Mouse (Mus musculus): ENCODE results near the gene Traip. TPM values are rescaled to one million over a fixed set of nuclear protein-coding genes. Genes with fewer than 3 reads are reported as not detected.

Traip gene
- 8.4 and 8.6 TPM in 2 replicates for polyA plus RNA-seq (2014; fragmentation: Nextera tagmentation; extraction: Ambion mirVana)

DNA sequence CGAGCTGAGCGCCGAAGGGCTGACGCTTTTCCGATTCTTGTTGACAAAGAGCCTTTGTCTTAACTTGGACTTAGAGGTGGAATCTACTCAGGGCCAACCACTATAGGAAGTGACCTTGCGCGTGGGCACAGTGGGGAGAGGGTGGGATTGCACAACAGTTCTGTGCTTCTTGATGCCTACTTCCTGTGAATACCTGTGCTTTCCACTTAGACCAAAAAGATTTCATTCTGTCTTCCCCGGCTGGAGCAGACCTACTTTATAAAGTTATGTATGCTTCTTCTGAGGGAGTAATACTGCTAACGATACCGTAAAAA is at the start of gene Traip:
Gene Traip (plus strand): TSS at position 215 of the 314 bp plus-strand sequence.
- Histone ChIP-seq H3K4me1 (replicated peaks; ENCODE audit: control insufficient read depth, insufficient read depth, low read length) (no peaks in the 10 kb centered on the region; the same call in 1 of the 2 replicates), H3K36me3 (replicated peaks; ENCODE audit: control insufficient read depth, insufficient read depth) (no peaks in the 10 kb centered on the region), H3K4me3 (replicated peaks; ENCODE audit: low read length) (peak within 1 kb of the TSS; percentile 56), H3K27ac (peak within 1 kb of the TSS; percentile 87), H3K4me2 (replicated peaks) (peak within 1 kb of the TSS; percentile 92), H3K9ac (peak within 1 kb of the TSS; percentile 67), H3K27me3 (ENCODE audit: control insufficient read depth, insufficient read depth, low read length) (no peaks in the 10 kb centered on the region), H3K9me3 (ENCODE audit: control insufficient read depth, low read length) (no peaks in the 10 kb centered on the region)
- DNase-seq (ENCODE audit: low spot score) (no peak), ATAC-seq (ENCODE audit: low FRiP score) (no peak)
- WGBS = 88% methylated on average over 10 of the region's 10 CpGs

DNA sequence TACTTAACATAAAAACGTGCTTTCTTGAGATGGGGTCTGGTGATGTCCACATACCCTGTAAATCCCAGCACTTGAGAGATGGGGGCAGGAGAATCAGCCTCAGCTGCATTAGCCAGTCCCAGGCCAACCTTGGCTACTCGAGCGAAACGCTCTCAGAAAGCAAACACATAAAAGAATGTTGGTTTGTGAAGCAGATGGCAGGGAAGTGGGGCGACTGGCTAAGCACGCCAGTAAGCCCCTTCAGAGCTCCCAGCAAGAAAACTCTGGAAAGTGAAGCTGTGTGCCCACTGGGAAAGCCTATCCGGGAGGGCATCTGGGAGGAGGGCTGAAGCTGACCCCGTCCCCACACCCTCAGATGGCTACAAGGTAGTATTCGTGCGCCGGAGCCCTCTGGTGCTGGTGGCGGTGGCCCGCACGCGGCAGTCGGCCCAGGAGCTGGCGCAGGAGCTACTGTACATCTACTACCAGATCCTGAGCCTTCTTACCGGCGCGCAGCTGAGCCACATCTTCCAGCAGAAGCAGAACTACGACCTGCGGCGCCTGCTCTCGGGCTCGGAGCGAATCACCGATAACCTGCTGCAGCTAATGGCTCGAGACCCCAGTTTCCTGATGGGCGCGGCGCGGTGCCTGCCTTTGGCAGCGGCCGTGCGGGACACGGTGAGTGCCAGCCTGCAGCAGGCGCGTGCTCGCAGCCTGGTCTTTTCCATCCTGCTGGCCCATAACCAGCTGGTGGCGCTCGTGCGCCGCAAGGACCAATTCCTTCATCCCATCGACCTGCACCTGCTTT is 48.9 kb upstream of the Traip start:
- WGBS = 4% methylated on average over 44 of the region's 44 CpGs
- H3K9ac ChIP-seq = peak overlapping the region; percentile 44
- no peaks in the 10 kb centered on the region for H3K9me3 ChIP-seq (ENCODE audit: control insufficient read depth, low read length)
- H3K4me3 ChIP-seq (replicated peaks; ENCODE audit: low read length) = peak overlapping the region; percentile 25
- ATAC-seq (ENCODE audit: low FRiP score) = peak; percentile 61; the same call in 1 of the 2 replicates
- peaks cover 15% of the 10 kb centered on the region; the same call in 1 of the 2 replicates for H3K27me3 ChIP-seq (ENCODE audit: control insufficient read depth, insufficient read depth, low read length)
- peaks cover 36% of the 10 kb centered on the region for H3K36me3 ChIP-seq (replicated peaks; ENCODE audit: control insufficient read depth, insufficient read depth)
- peak overlapping the region; percentile 55 for H3K4me2 ChIP-seq (replicated peaks)
- DNase-seq (ENCODE audit: low spot score) = peak; percentile 86
- no peaks in the 10 kb centered on the region; the same call in 1 of the 2 replicates for H3K4me1 ChIP-seq (replicated peaks; ENCODE audit: control insufficient read depth, insufficient read depth, low read length)
- no peak overlapping the region for H3K27ac ChIP-seq

DNA sequence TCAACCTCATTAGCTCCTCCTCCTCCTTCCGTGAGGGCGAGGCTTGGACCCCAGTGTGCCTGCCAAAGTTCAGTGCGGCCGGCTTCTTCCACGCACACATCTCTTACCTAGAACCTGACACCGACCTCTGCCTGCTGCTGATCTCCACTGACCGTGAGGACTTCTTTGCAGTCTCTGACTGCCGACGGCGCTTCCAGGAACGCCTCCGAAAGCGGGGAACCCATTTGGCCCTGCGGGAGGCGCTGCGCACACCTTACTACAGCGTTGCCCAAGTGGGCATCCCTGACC is 48.4 kb upstream of the Traip start:
- no peak for ATAC-seq (ENCODE audit: low FRiP score)
- Histone ChIP-seq H3K4me1 (replicated peaks; ENCODE audit: control insufficient read depth, insufficient read depth, low read length) (no peaks in the 10 kb centered on the region; the same call in 1 of the 2 replicates), H3K9me3 (ENCODE audit: control insufficient read depth, low read length) (no peaks in the 10 kb centered on the region), H3K27me3 (ENCODE audit: control insufficient read depth, insufficient read depth, low read length) (peaks cover 15% of the 10 kb centered on the region; the same call in 1 of the 2 replicates), H3K36me3 (replicated peaks; ENCODE audit: control insufficient read depth, insufficient read depth) (peaks cover 36% of the 10 kb centered on the region), H3K4me2 (replicated peaks) (peak overlapping the region; percentile 55), H3K9ac (no peak overlapping the region), H3K27ac (no peak overlapping the region), H3K4me3 (replicated peaks; ENCODE audit: low read length) (no peak overlapping the region; the same call in 1 of the 2 replicates)
- 12% methylated on average over 17 of the region's 17 CpGs for WGBS
- no peak for DNase-seq (ENCODE audit: low spot score)

DNA sequence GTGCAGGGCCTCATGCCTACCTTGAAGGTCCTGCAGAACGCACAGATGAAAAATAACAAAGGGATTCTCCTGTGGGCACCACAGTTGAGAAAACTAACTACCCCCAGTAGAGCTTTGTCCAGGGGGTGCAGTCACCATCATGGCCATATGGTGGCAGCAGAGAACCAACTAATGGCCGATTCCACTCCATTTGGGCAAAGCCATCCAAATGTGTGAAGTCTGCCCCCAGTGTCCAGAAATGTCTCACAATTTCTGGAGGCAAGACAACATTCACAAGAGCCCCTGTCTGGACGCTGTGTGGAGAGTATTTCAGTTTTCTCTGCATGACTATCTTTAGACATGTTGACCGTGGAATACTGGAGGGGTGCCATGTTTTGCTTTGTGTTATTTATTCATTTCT is 45.2 kb upstream of the Traip start:
- peak; percentile 96 for DNase-seq (ENCODE audit: low spot score)
- Histone ChIP-seq H3K36me3 (replicated peaks; ENCODE audit: control insufficient read depth, insufficient read depth) (peaks cover 13% of the 10 kb centered on the region), H3K27me3 (ENCODE audit: control insufficient read depth, insufficient read depth, low read length) (peaks cover 7% of the 10 kb centered on the region; the same call in 1 of the 2 replicates), H3K4me1 (replicated peaks; ENCODE audit: control insufficient read depth, insufficient read depth, low read length) (peaks cover 3% of the 10 kb centered on the region; the same call in 1 of the 2 replicates), H3K27ac (no peak overlapping the region), H3K4me3 (replicated peaks; ENCODE audit: low read length) (no peak overlapping the region), H3K9ac (no peak overlapping the region), H3K9me3 (ENCODE audit: control insufficient read depth, low read length) (no peaks in the 10 kb centered on the region), H3K4me2 (replicated peaks) (no peak overlapping the region)
- ATAC-seq (ENCODE audit: low FRiP score) = peak; percentile 64; the same call in 1 of the 2 replicates
- WGBS = 5% methylated on average over 4 of the region's 4 CpGs

DNA sequence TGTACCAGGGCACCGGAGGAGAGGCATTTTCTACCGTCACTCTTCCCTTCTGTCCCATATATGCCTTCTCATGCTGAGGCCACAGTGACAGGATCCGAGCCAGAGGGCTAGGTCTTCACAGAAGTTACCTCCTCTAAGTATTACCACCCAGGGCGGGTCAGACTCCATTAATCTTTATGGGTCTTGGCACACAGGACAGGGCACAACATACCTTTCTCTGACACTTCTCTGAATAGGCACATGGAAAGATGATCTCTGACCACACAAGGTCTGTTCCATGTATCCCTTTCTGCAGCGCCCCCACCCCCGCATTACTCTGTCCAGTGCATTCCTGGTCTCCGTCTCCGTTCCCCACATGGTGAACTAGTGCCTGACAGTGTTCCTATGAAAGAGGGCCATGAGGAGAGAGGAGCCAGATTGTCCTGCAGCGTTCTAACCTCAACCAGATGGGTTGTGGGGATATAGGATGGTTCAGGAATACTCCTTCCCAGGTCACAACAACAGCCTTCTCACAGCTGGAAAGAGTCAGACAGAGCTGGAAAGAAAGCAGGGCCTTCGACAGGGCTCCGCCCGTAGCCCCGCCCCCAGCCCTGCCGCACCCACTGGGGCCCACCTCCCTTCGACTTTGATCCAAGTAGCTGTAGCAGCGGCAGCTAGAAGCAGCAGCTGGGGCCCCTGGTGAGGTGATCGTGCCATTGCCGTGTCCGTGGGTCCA is 43.5 kb upstream of the Traip start, which contains the start of gene Mst1r:
Gene Mst1r (plus strand): TSS at position 622 of the 715 bp plus-strand sequence.
- peaks cover 4% of the 10 kb centered on the region; the same call in 1 of the 2 replicates for H3K36me3 ChIP-seq (replicated peaks; ENCODE audit: control insufficient read depth, insufficient read depth)
- 26% methylated on average over 19 of the region's 19 CpGs for WGBS
- no peaks in the 10 kb centered on the region for H3K9me3 ChIP-seq (ENCODE audit: control insufficient read depth, low read length)
- peak within 1 kb of the TSS; percentile 15 for H3K4me3 ChIP-seq (replicated peaks; ENCODE audit: low read length)
- peaks cover 3% of the 10 kb centered on the region; the same call in 1 of the 2 replicates for H3K4me1 ChIP-seq (replicated peaks; ENCODE audit: control insufficient read depth, insufficient read depth, low read length)
- ATAC-seq (ENCODE audit: low FRiP score) = no peak
- H3K9ac ChIP-seq = peak within 1 kb of the TSS; percentile 37
- no peak within 1 kb of the TSS for H3K27ac ChIP-seq
- no peaks in the 10 kb centered on the region for H3K27me3 ChIP-seq (ENCODE audit: control insufficient read depth, insufficient read depth, low read length)
- H3K4me2 ChIP-seq (replicated peaks) = peak within 1 kb of the TSS; percentile 44
- DNase-seq (ENCODE audit: low spot score) = peak; percentile 36

DNA sequence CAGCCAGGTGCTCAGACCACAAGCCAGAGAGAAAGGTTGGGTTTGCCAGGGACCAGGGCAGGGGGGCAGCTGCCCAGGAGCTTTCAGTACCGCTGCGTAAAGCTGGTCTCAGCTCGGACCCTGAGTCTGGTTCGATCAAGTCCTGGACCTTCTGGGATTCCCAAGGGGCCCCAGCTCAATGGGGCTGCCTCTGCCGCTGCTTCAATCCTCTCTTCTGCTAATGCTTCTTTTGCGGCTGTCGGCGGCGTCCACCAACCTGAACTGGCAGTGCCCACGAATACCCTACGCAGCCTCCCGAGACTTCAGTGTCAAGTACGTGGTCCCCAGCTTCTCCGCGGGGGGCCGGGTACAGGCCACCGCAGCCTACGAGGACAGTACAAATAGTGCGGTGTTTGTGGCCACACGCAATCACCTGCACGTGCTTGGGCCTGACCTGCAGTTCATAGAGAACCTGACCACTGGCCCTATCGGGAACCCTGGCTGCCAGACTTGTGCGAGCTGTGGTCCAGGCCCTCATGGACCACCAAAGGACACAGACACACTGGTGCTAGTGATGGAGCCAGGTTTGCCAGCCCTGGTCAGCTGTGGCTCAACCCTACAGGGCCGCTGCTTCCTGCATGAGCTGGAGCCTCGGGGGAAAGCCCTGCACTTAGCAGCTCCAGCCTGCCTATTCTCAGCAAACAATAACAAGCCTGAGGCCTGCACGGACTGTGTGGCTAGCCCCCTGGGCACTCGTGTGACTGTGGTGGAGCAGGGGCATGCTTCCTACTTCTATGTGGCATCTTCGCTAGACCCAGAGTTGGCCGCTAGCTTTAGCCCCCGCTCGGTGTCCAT is 42.8 kb upstream of the Traip start:
- Histone ChIP-seq H3K9ac (peak overlapping the region; percentile 37), H3K27me3 (ENCODE audit: control insufficient read depth, insufficient read depth, low read length) (no peaks in the 10 kb centered on the region), H3K36me3 (replicated peaks; ENCODE audit: control insufficient read depth, insufficient read depth) (peaks cover 4% of the 10 kb centered on the region; the same call in 1 of the 2 replicates), H3K27ac (no peak overlapping the region), H3K9me3 (ENCODE audit: control insufficient read depth, low read length) (no peaks in the 10 kb centered on the region), H3K4me1 (replicated peaks; ENCODE audit: control insufficient read depth, insufficient read depth, low read length) (peaks cover 3% of the 10 kb centered on the region; the same call in 1 of the 2 replicates), H3K4me2 (replicated peaks) (peak overlapping the region; percentile 44), H3K4me3 (replicated peaks; ENCODE audit: low read length) (peak overlapping the region; percentile 15)
- DNase-seq (ENCODE audit: low spot score) (no peak), ATAC-seq (ENCODE audit: low FRiP score) (no peak)
- WGBS = 42% methylated on average over 31 of the region's 31 CpGs

DNA sequence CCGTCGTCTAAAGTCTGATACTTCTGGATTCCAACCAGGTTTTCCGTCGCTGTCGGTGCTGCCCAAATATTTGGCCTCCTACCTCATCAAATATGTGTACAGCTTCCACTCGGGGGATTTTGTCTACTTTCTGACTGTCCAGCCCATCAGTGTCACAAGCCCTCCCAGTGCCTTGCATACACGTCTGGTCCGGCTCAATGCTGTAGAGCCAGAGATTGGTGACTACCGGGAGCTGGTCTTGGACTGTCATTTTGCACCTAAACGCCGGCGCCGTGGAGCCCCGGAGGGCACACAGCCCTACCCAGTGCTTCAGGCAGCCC is 42.2 kb upstream of the Traip start:
- no peak overlapping the region for H3K9ac ChIP-seq
- no peak overlapping the region for H3K27ac ChIP-seq
- H3K4me3 ChIP-seq (replicated peaks; ENCODE audit: low read length) = no peak overlapping the region
- ATAC-seq (ENCODE audit: low FRiP score) (no peak), DNase-seq (ENCODE audit: low spot score) (no peak)
- H3K9me3 ChIP-seq (ENCODE audit: control insufficient read depth, low read length) = no peaks in the 10 kb centered on the region
- H3K4me1 ChIP-seq (replicated peaks; ENCODE audit: control insufficient read depth, insufficient read depth, low read length) = peaks cover 3% of the 10 kb centered on the region; the same call in 1 of the 2 replicates
- WGBS = 81% methylated on average over 14 of the region's 14 CpGs
- 0 out of 2 replicates have a peak overlapping the region, but pooled peaks have one; percentile 3 for H3K4me2 ChIP-seq (replicated peaks)
- H3K36me3 ChIP-seq (replicated peaks; ENCODE audit: control insufficient read depth, insufficient read depth) = peaks cover 2% of the 10 kb centered on the region; the same call in 1 of the 2 replicates
- no peaks in the 10 kb centered on the region for H3K27me3 ChIP-seq (ENCODE audit: control insufficient read depth, insufficient read depth, low read length)

DNA sequence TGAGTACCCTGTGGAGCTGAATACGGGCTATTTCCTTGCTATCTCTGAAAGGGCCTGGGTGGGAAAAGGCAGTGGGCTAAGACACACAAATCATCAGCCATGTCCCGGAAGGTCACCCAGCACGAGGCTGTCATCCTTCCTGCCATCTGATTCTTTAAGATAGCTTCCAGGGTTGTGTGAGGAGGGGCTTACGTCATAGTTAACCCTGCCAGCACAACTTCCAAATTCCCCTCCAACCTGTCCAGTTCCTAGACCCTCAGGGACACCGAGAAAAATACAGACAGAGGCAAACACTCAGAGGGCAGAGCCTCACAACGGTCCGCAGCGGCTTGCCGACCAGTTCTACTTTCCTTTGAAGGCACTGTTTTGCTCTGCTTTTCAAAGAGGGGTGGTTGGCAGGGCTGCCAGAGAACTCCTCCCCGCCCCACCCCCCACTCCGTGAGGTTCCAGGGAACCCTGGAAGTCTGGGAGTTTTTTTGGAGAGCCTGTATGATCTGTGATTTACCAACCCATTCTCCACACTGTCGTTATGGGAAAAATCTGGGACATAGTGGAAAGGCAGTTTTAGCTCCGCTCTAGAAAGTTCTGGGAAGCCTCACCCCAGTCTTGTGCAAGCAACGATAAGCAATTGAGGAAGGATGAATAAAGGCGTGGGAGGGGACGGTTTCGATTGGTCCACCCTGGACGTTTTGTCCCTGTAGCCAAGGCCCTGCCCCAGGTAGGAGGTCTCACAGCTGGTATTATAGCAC is 41.4 kb upstream of the Traip start:
- ATAC-seq (ENCODE audit: low FRiP score) (no peak), DNase-seq (ENCODE audit: low spot score) (no peak)
- H3K27ac ChIP-seq = no peak overlapping the region
- H3K36me3 ChIP-seq (replicated peaks; ENCODE audit: control insufficient read depth, insufficient read depth) = no peaks in the 10 kb centered on the region
- no peaks in the 10 kb centered on the region for H3K27me3 ChIP-seq (ENCODE audit: control insufficient read depth, insufficient read depth, low read length)
- no peak overlapping the region for H3K4me3 ChIP-seq (replicated peaks; ENCODE audit: low read length)
- peaks cover 3% of the 10 kb centered on the region; the same call in 1 of the 2 replicates for H3K4me1 ChIP-seq (replicated peaks; ENCODE audit: control insufficient read depth, insufficient read depth, low read length)
- H3K9ac ChIP-seq = no peak overlapping the region
- WGBS = 24% methylated on average over 18 of the region's 18 CpGs
- H3K9me3 ChIP-seq (ENCODE audit: control insufficient read depth, low read length) = no peaks in the 10 kb centered on the region
- H3K4me2 ChIP-seq (replicated peaks) = peak overlapping the region; percentile 5; the same call in 1 of the 2 replicates

All from hindbrain, embryonic 14.5 days (tissue).